Mouse (Mus musculus): ENCODE results near the gene Atp8a1.
"Not testable (repeated sequence)": the region's sequence is repeated elsewhere in the genome, so short reads cannot be mapped to it uniquely, and the experiment has no call there.

Atp8a1 gene

DNA sequence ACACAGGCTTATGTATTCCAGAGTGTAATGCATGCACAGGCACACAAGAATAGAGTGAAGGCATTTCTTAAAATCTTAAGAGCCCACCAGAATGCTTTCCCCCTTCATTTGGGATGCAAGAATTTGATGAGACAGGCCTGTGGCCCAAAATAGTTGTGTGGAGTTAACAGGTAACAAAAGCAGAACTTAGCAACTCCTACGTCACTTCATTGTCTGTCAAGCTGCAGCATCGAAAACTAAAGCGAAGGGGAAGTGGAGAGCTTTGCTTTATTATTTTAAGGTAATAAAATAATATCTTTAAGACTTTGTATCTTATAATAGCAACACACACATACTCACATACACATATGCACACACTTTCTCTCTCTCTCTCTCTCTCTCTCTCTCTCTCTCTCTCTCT is 20.3 kb downstream of the Atp8a1 start:
- no peak for DNase-seq (ENCODE audit: low spot score in 2 of 2)

DNA sequence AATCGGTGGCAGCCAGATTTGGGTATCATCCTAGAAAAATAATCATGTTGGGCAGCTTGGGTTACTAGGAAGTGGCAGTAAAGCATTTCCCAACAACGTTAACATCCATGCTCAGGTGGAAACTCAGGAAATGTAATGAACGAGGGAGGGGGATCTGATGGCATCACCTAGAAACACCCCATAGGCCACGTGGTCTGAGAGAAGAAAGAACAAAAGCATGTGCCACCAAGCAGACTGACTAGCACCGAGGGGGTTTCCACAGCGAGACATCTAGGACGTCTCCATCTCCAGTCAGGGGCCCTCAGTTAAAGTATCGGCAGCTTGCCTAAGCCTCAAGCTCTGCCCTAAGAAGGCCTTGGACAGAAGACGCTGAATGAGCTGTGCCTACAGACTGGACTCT is 21.0 kb downstream of the Atp8a1 start:
- DNase-seq (ENCODE audit: low spot score in 2 of 2): no peak

DNA sequence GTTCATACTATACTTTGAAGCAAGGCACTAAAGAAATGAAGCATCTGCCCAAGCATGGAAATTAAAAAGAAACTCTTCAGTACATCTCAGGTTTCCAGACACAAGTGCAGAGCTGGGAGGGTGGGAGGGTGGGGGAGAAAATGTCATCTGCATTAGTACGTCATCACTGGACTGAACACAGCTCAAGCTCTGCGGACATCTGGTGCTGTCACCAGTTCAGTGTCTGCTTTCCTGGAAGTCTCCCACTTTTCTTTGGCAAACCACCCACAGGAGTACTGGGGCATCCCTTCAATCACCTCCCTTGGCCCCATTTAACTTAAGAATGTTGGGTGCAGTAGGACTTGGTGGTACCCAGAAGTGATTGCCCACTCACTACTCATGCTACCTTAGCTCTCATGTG is 22.6 kb downstream of the Atp8a1 start:
- no peak for DNase-seq (ENCODE audit: low spot score in 2 of 2)

DNA sequence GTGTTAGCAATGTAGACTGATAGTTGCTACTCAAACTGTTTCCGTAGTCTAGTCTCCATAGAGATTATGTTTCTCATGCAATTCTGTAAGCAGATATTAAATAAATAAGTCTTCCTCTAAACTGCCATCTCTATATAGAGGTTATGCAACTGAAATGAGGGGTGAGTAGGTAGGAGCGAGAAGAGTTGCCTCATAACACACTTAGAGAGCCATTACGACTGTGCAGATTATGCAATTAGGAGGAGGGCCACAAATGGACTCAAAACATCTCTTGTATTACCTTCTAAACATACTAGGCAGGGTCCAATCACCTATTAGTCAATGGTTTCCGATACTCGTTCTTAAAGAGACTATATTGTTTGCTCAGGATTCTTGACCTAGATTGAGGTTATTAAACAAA is 23.5 kb downstream of the Atp8a1 start:
- DNase-seq (ENCODE audit: low spot score in 2 of 2): no peak

DNA sequence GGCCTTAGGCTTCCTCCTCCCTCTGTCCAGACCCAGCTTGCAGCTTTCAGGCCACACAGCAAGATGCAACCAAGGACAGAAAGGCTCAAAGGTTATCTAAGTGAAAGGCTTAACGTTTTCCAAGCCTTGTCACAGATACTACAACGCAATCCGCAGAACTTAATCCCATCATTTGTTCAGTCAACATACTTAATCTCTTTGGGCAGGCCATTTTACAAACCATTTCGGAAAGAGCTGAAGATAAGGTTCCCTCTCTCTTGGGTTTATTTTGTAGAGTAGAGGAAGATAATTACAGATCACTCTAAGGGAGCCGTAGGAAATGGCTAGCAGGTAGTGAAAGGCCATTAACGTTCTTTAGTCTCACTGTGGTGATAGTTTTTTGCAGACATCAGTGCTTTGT is 24.6 kb downstream of the Atp8a1 start:
- DNase-seq (ENCODE audit: low spot score in 2 of 2): no peak

DNA sequence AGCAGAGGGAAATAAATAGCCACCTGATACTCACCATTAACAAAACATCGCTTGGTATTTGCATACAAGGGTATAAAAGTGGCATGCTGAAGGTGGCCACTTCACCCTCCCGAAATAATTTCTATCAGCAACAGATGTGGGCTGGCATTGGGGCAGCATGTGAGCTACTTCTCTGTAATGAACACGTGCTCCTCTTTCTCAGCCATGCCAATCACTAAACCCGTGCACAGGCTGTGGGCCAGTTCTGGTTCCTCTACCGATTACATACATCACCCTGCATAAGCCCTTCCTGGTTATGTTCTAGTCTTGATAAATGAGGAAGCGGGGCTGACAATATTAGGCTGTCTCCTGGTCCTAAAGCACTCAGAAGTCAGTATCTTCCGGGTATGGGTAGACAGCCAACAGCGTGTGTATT is 25.2 kb downstream of the Atp8a1 start:
- no peak for DNase-seq (ENCODE audit: low spot score in 2 of 2)

DNA sequence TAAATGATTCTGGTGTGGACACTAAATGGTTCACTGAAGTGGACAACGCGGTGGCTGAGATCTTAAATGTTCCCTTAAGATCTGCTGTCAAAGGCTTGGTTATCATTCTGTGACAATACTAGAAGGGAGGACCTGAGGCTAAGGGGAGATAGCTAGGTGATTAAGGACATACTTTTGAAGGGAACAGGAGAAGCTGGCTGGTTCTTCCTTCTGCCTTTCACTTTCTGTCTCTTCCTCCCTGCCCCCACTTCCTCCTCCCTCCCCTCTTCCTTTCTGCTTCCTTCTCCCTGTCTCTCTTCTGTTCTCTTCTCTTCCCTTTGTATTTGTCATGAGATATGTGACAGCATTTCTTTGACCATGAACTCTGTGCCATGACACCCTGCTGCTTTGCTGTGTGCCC is 26.0 kb downstream of the Atp8a1 start:
- DNase-seq (ENCODE audit: low spot score in 2 of 2): no peak

DNA sequence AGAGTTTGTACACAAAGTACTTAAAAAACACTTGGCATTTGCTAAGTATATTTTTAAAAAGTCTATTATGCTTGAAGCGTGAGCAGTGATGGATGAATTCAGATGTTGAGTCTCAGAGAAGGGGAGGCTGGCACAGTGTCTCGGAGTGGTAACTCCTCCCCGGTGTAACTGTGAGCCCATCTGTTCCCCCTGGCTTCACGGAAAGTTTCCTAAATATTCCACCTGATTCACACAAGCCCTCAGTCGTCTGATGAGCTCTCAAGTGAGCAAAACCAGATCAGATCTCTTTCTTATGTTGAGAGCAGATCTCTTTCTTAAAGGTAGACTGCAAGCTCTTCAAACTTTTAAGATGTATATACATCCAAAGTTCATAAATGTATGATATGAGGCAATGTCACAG is 27.8 kb downstream of the Atp8a1 start:
- no peak for DNase-seq (ENCODE audit: low spot score in 2 of 2)

DNA sequence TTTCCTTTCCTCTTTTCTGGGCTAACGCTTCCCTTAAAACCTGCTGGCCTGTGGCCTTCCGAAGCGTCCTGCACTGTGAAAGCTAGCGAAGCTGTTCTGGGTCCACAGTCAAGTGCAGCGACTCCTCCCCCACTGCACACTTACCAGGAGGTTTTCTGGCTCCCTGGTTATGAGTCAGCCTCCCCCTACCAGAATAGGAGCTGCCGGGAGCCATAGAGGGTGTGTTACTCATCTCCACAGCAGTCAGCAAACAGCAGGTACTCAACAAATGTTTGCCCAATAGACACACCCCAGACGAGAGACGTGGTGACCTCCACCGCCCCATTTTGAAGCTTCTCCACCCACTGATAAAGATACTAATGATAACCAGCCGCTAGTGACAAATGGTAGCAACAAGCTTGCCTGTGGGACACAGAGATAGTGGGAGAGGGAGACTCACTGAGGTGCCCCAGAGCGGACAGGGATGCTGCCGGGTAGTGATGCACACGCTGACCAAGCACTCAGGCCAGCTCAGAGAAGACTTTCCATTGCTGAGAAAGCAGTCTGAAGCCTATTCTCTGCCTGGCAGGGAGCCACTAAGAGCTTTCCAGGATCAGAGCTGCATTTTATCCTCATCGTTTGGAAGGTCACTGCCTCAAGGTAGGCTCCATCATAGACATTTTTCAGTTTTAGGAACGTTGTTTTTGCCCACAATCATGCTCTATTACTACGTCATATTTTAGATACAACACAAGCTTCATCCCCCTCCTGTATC is 31.5 kb downstream of the Atp8a1 start:
- DNase-seq (ENCODE audit: low spot score in 2 of 2): no peak

DNA sequence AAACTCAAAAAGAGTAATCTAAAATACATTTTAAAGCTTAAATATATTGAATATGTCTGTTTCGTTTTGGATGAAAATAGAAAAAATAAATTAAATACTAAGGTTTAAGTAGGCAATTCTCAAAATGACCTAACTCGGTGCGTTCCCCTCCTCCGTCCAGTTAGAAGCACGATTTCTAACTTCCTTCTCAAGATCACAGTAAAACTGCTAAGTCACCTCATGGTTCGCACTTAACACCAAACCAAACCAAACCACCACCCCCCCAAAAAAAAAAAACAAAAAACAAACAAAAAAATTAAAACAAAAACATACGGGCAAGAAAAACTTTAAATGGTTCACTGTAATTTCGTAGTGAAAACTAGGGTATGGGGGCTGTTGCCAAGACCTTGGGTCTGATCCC is 32.2 kb downstream of the Atp8a1 start:
- DNase-seq (ENCODE audit: low spot score in 2 of 2): not testable (repeated sequence)

DNA sequence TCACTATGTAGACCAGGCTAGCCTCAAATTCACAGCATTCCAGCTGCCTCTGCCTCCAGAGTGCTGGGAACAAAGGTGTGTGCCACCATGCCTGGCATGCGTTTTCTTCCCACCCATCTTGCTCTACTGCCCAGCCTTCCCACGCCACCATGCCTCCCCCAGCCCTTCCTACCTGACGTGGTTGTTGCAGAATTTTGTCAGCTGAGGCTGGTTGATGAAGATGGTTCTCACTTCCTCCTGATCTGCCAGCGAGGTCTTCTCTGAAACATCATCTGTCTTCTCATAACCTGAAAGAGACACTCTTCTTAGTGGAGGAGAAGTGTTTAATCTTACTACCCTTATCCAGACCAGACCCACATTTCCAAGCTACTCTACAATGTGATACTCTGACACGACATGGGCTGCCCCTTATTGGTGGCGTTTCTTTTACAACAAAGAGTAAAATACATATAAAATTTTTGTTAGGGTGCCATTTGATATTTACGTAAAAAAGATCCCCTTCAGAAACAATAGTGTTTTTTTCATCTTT is 32.7 kb downstream of the Atp8a1 start:
- DNase-seq (ENCODE audit: low spot score in 2 of 2): no peak

DNA sequence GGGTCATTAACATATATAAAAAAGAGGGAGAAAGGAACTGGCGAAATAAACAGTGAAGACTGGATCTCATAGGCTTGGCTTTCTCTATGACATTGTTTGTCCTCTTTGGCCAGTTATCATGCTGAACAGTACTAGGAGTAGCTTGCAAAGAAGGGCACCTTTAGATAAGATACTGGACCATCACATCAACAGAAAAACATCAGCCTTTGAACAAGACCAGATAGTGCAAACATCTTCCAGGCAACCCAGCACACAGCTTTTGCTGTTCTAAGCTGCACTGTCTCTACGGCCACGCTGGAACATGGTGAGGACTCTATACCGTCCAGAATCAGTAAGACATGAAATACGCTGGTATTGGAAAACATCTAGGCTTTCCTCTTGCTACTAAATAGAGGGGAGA is 33.9 kb downstream of the Atp8a1 start:
- no peak for DNase-seq (ENCODE audit: low spot score in 2 of 2)

DNA sequence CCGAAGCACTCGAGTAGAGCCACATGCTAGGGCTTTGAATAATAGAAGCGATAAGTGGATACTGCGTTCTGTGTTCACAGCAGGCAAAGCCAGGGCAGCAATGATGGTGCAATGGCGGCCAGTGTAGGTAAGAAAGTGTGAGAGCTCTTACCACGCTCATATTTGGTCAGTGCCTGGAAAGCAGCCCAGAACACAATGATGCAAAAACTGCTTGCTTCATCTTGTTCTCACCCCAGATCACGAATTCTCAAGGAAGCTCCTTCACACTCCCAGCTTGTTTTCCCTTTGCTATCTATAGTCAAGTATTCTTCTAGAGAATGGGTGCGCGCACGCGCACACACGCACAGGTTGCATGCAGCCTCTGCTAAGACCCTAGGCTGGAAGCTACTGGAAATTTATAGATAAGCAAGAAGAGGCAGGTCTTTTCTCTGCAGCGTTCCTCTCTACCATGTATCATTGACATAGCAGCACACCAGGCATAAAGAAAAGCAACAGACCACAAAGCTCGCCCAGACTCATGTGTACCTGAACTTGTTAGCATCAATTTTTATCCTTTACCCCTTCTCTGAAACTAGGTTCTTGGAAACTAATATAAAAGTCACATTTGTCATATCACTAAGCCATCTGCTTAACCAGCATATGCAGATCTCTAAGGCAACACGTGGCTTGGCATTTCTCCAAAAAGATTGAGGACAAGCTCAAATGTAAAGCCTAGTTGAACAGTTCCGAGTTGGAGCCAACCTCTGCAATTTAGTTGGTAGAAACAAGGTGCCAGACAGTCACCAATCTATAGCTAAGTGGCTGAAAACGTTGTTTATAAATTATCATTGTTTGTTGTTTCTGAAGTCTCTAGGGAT is 44.8 kb downstream of the Atp8a1 start:
- no peak for DNase-seq (ENCODE audit: low spot score in 2 of 2)

DNA sequence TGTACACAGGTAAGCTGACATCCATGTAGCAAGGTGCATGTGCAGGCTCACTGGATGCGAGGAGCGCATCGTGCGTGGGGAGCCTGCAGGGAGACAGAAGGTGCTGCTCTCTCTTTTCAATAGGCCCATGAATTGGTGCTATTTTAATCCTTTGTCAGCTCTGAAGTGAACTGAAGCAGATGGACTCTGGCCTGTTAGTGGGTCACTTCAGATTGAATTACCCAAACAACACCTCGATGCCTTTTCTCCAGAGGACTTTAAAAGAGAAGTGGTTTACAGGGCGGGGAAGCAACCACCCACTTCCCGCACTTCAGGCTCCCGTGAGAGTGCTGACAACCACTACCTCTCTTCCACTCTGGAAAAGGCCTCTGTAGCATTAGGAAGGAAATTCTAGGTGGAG is 46.4 kb downstream of the Atp8a1 start:
- no peak for DNase-seq (ENCODE audit: low spot score in 2 of 2)

DNA sequence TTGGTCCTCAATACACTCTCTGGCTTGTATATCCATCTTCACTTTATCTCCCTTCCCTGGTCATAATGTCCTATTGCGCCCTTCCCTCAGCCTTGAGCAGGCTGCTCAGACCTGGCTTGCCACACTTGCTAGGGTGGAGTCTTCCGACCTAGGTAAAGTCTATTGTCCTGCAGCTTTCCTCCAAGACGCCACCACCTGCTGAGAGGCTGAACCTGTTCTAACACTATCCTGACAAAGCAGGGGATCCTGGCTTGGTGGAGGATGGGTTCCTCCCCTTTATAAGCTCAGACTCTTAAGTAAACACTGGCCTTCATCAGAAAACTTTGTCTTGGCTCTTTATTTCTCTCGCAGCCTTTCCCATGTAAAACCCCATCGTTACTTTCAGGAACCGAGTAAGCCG is 47.4 kb downstream of the Atp8a1 start:
- DNase-seq (ENCODE audit: low spot score in 2 of 2): no peak

DNA sequence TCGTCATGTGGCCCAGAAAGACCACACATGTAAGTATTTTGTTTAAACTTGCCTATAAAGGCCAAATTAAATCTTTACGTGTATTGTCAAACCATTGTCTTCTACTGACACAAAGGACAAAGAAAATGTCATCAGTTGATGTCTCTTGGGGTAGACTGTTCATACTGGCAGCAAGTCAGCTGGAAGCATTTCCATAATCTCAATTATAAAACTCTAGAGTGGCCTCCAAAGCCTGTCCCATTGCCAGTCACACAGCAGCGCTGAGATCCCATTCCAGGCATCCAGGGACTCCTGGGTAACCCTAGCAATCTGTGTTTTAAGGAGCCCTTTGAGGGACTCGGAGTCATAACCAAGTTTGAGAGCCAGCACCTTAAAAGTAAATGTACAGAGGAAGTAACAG is 48.9 kb downstream of the Atp8a1 start:
- no peak for DNase-seq (ENCODE audit: low spot score in 2 of 2)

DNA sequence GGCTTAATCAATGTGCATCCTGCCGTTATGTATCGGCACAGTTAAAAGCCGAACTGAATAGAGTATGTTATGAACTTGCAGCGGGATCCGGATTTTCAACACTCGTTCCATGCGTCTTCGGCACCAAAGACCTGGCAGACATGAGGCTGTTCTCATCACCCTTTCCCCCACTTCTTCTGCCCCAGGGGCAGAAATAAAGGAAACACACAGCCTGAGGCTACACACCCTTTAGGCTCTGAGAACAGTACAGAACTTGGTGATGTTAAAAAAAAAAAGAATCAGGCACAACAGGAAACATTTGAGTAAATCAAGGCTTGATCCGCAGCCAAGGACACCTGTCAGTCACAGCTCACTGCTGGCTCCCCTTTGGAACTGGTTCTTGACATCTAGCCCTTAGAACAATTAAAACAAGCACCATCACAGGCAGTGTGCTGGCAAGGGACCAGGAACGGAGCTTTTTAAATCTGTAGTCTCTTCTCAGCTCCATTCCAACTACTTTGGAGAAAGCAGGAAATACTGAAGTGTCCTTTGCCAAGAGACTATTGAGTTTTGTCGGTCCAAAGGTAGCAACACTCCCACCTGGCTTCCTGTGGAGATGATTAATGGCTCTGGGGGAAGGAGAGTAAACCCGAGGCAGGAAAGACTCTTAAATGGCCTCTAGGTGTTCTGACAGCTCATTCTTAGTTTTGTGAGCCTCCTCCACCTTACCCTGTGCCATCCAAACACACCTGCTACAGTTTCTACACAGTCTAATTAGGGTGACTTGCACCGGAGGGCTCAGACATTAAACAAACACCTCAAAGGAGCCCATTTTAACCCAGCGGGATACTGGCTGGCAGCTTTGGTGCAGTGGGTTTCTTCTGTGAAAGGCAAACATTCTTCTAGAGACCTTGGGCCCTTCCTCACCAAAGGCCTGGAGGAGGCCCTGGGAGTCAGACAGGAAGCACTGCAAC is 50.0 kb downstream of the Atp8a1 start:
- DNase-seq (ENCODE audit: low spot score in 2 of 2): no peak

DNA sequence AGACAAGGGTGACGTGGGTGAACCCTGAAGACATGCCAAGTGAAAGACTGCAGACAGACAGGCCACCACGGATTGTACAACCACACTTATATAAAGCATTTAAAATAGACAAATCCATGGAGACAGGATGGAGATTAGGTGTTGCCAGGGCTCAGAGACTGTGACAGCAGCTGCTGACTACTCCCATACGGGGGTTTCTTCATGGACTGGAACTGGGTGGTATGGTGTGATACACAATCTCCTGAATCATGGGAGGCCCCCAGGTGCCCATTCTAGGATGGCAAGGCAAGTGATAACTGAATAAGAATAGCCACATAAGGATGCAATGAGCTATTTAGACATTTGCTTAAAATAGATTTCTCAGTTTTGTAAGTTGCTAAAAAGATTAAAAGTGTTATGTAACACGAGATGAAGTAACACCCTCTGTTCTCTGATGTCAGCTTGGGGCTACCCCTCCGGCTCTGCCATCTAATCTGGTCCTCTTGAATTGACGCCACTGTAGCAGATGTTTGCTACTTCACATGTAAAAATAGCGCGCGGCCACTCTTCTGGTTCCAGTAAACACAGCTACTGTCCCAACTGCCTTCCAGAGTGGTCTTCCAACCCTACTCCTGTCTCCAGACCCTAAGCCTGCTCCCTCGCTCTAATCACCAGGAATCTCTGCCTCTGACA is 53.0 kb downstream of the Atp8a1 start:
- no peak for DNase-seq (ENCODE audit: low spot score in 2 of 2)

DNA sequence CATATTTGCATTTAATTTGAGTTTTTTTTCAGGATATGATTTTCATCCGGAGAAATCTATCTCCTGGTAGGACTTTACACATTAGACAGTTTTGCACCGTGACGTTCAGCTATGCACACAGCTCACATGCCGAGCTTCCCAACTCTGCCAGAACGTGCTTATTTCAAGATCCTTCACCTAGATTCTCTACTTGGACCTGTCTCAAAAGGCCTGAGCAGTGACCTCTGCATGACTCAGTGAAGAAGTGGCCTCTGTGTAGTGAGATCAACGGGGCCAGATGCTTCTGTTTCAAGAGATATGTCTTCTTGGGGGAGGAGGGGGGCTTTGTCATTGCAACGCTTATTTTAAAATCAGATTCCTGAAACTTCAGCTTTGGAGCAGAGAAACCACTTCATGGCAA is 64.5 kb downstream of the Atp8a1 start:
- no peak for DNase-seq (ENCODE audit: low spot score in 2 of 2)

DNA sequence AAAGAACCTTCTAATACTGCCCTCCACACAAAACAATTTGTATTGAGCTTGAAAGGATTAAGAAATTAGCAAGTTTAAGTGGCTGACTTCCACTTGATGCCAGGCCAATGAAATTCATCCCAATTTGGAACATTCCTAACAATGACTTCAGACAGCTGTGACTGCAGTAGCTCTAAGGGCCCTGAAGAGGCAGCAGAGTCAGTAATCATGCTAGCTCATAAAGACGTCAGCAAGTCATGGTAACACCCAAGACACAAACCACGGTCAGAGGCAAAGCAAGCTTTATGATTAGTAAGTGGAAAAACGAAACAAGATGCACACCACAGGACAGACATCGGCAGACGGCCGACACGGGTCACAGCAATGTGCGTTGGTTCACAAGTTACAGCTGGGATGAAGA is 69.2 kb downstream of the Atp8a1 start:
- no peak for DNase-seq (ENCODE audit: low spot score in 2 of 2)

DNA sequence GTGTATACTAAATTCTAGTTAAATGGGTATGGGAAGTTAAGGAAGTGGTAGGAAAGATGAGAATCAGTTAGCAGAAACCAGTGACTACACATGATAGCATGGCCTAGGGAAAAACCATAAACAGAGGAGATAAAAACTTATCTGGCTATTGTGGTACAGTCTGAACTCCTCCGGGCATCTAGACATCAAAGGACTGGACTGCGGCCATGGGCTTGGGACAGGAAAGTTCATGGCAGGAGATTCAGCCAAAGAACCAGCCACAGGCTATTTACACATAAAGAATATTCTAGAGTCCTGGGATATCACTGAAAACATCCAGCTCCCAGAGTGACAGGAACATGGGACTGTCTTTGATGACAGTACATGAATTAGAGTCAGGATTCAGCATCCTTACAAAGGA is 73.0 kb downstream of the Atp8a1 start:
- DNase-seq (ENCODE audit: low spot score in 2 of 2): no peak

All from frontal cortex, postnatal 25 days (tissue).